In genomic region chr4:149665016-149665691, GRCm38 (mm10) we compare ENCODE assay signal across 17 mouse cellular contexts. TPM values are rescaled to one million over a fixed set of nuclear protein-coding genes. Genes with fewer than 3 reads are reported as not detected.
DNase-seq lines count a peak whose midpoint lies in the region; TF ChIP-seq lines count a peak whose summit lies in the region.
"Had no signal": no experiment of that assay in that cellular context is flagged by ENCODE, and none has a peak within 500 bp of the region (broad histone marks: within the 10 kb centered on the region; RNA-seq: fewer than 3 reads in every experiment).

No protein-coding gene starts in this region.

- WGBS in thymus, adult 2 months, result 9% methylated on average over 6 of the region's 6 CpGs
- WGBS in macrophage (ENCODE audit: missing documents), result 8% methylated on average over 6 of the region's 6 CpGs

- intact Hi-C loops in heart, postnatal 14 days (cut with DNase I), result no loop called here

- peaks cover 4% of the 10 kb centered on the region for H3K9me3 ChIP-seq in CH12.LX (replicated peaks; ENCODE audit: low read length)
- H3K9me3 ChIP-seq: embryonic facial prominence, embryonic 15.5 days; heart, embryonic 10.5 days; kidney, embryonic 15.5 days; limb, embryonic 10.5 days; liver, embryonic 15.5 days; neural tube, embryonic 15.5 days had no signal

- peak overlapping the region; percentile 64 for H3K4me2 ChIP-seq in CH12.LX (ENCODE audit: insufficient read depth, low read depth, poor library complexity, severe bottlenecking)
- H3K4me2 ChIP-seq: embryonic facial prominence, embryonic 15.5 days; kidney, embryonic 15.5 days; liver, embryonic 15.5 days; neural tube, embryonic 15.5 days had no signal

- TF ChIP-seq CTCF in thymus, adult 2 months (IDR thresholded peaks at IDR 0.05; ENCODE audit: borderline replicate concordance, control insufficient read depth, extremely low read depth, insufficient read depth, low read length, poor library complexity), result no peak
- TF ChIP-seq CTCF in CH12.LX (conservative IDR thresholded peaks at IDR 0.05 in 1 of 2, IDR thresholded peaks at IDR 0.05 in 1 of 2; ENCODE audit: low read depth in 2 of 2, low read length in 2 of 2), result no peak

- H3K9ac ChIP-seq in CH12.LX (ENCODE audit: insufficient read depth, low read depth), result peak overlapping the region; percentile 36; the same call in 1 of the 2 replicates
- H3K9ac ChIP-seq: embryonic facial prominence, embryonic 15.5 days; kidney, embryonic 15.5 days; liver, embryonic 15.5 days; neural tube, embryonic 15.5 days had no signal

- dilution Hi-C loops in CH12.LX (cut with MboI; ENCODE audit: extremely low pct_ligation_motif_present, extremely low pct_unique_long_range_greater_than_20kb, low sequenced_read_pairs), result no loop called here

- H3K79me2 ChIP-seq in CH12.LX (replicated peaks; ENCODE audit: control insufficient read depth, extremely low read depth, insufficient read depth, poor library complexity, severe bottlenecking) (peaks cover 38% of the 10 kb centered on the region), macrophage (ENCODE audit: inconsistent target) (peaks cover 79% of the 10 kb centered on the region)

- H3K36me3 ChIP-seq in thymus, adult 2 months (ENCODE audit: control insufficient read depth, insufficient read depth, low read length), result peaks cover 3% of the 10 kb centered on the region; the same call in 1 of the 2 replicates
- peaks cover 53 to 72% of the 10 kb centered on the region in 2 experiments for H3K36me3 ChIP-seq in CH12.LX (replicated peaks in 1 of 2; ENCODE audit: control insufficient read depth in 1 of 2, insufficient read depth in 1 of 2, low read length in 1 of 2)
- H3K36me3 ChIP-seq in macrophage (ENCODE audit: inconsistent target), result peaks cover 42% of the 10 kb centered on the region
- H3K36me3 ChIP-seq: embryonic facial prominence, embryonic 15.5 days; heart, embryonic 10.5 days; kidney, embryonic 15.5 days; limb, embryonic 10.5 days; liver, embryonic 15.5 days had no signal

- DNase-seq in thymus, adult 2 months, result no peak
- DNase-seq in thymus, postnatal 14 days, result no peak
- DNase-seq in CH12.LX (ENCODE audit: extremely low read depth), result peak; percentile 79
- DNase-seq in spleen, postnatal 36 days (ENCODE audit: low spot score in 2 of 2), result peak; percentile 58 to 70
- DNase-seq in heart, postnatal 14 days, result no peak
- DNase-seq in cerebellum, postnatal 4 days (ENCODE audit: low spot score in 2 of 2), result no peak
- no peak for DNase-seq in kidney, adult 8-10 months
- DNase-seq: cerebellum, adult 18-20 months; gastrocnemius, postnatal 25 days; heart, postnatal 36 days had no signal

- TF ChIP-seq RAD21 in CH12.LX (IDR thresholded peaks at IDR 0.05; ENCODE audit: low read depth, low read length), result no peak; the same call in 1 of the 2 replicates

- TF ChIP-seq EP300 in CH12.LX (IDR thresholded peaks at IDR 0.05; ENCODE audit: low read length), result peak; percentile 54; the same call in 1 of the 2 replicates

- H3K4me3 ChIP-seq in thymus, adult 2 months (ENCODE audit: control insufficient read depth, insufficient read depth, low read length), result no peak overlapping the region
- H3K4me3 ChIP-seq in CH12.LX (replicated peaks in 1 of 3; ENCODE audit: low read depth in 2 of 3, low read length in 2 of 3, poor library complexity in 1 of 3) (no peak overlapping the region), macrophage (ENCODE audit: inconsistent target) (no peak overlapping the region)
- H3K4me3 ChIP-seq: embryonic facial prominence, embryonic 15.5 days; heart, embryonic 10.5 days; kidney, embryonic 15.5 days; limb, embryonic 10.5 days; liver, embryonic 15.5 days; neural tube, embryonic 15.5 days had no signal

- H3K4me1 ChIP-seq in thymus, adult 2 months (replicated peaks; ENCODE audit: control insufficient read depth, insufficient read depth, low read length), result peaks cover 36% of the 10 kb centered on the region
- peaks cover 16 to 82% of the 10 kb centered on the region in 2 experiments for H3K4me1 ChIP-seq in CH12.LX (ENCODE audit: control insufficient read depth in 1 of 2, insufficient read depth in 2 of 2)
- H3K4me1 ChIP-seq: neural tube, embryonic 15.5 days had no signal

- in situ Hi-C loops in CH12.LX (cut with MboI; ENCODE audit: low pct_ligation_motif_present, low pct_unique_long_range_greater_than_20kb, low sequenced_read_pairs), result no loop called here

- no peaks in the 10 kb centered on the region for H3K27me3 ChIP-seq in thymus, adult 2 months (ENCODE audit: control insufficient read depth, insufficient read depth, low read length)
- H3K27me3 ChIP-seq in CH12.LX (replicated peaks), result no peaks in the 10 kb centered on the region
- H3K27me3 ChIP-seq: embryonic facial prominence, embryonic 15.5 days; kidney, embryonic 15.5 days; liver, embryonic 15.5 days; neural tube, embryonic 15.5 days had no signal

- peak overlapping the region; percentile 93 for H3K27ac ChIP-seq in thymus, adult 2 months (ENCODE audit: control insufficient read depth, insufficient read depth, low read length)
- H3K27ac ChIP-seq in CH12.LX (ENCODE audit: insufficient read depth, low read depth), result peak overlapping the region; percentile 91
- peak overlapping the region; percentile 5 for H3K27ac ChIP-seq in macrophage
- H3K27ac ChIP-seq: embryonic facial prominence, embryonic 15.5 days; heart, embryonic 10.5 days; kidney, embryonic 15.5 days; limb, embryonic 10.5 days; liver, embryonic 15.5 days; neural tube, embryonic 15.5 days had no signal

- TF ChIP-seq POLR2A in thymus, adult 2 months (IDR thresholded peaks at IDR 0.05; ENCODE audit: control insufficient read depth, extremely low read depth, insufficient read depth, low read length, poor library complexity), result no peak
- TF ChIP-seq POLR2A in CH12.LX (IDR thresholded peaks at IDR 0.05; ENCODE audit: low read depth, low read length), result 0 out of 2 replicates have a peak, but pooled peaks have one; percentile 18

TF ChIP-seq in CH12.LX, 34 proteins besides CTCF, POLR2A, EP300 and RAD21:
- TF ChIP-seq E2F4 (IDR thresholded peaks at IDR 0.05; ENCODE audit: insufficient replicate concordance, low read depth, low read length) (no peak), CHD1 (IDR thresholded peaks at IDR 0.05; ENCODE audit: low read depth, low read length) (0 out of 2 replicates have a peak, but pooled peaks have one; percentile 17), GABPA (IDR thresholded peaks at IDR 0.05; ENCODE audit: insufficient replicate concordance, low read depth, low read length) (no peak), TBP (conservative IDR thresholded peaks at IDR 0.05; ENCODE audit: low read depth, low read length) (0 out of 2 replicates have a peak, but pooled peaks have one; percentile 11), ETS1 (conservative IDR thresholded peaks at IDR 0.05; ENCODE audit: low read depth, low read length) (peak; percentile 79), ZNF384 (IDR thresholded peaks at IDR 0.05; ENCODE audit: low read depth, low read length) (0 out of 2 replicates have a peak, but pooled peaks have one; percentile 13), JUN (IDR thresholded peaks at IDR 0.05; ENCODE audit: insufficient read depth, low read depth, low read length) (no peak), HCFC1 (IDR thresholded peaks at IDR 0.05; ENCODE audit: low read depth, low read length) (no peak), MAZ (IDR thresholded peaks at IDR 0.05; ENCODE audit: low read depth, low read length) (peak; percentile 97), MEF2A (IDR thresholded peaks at IDR 0.05; ENCODE audit: borderline replicate concordance, low read depth, low read length) (peak; percentile 53), TCF12 (IDR thresholded peaks at IDR 0.05; ENCODE audit: low read depth, low read length) (peak; percentile 91), MAX (IDR thresholded peaks at IDR 0.05; ENCODE audit: low read length) (no peak), IRF4 (IDR thresholded peaks at IDR 0.05; ENCODE audit: low read depth, low read length) (peak; percentile 61), BHLHE40 (IDR thresholded peaks at IDR 0.05; ENCODE audit: low read depth, low read length) (peak; percentile 94), CHD2 (IDR thresholded peaks at IDR 0.05; ENCODE audit: low read length) (peak; percentile 71), MAFK (IDR thresholded peaks at IDR 0.05; ENCODE audit: insufficient replicate concordance, low read length) (no peak)
TF ChIP-seq in CH12.LX: peak in this region for 10.

RNA-seq across cellular contexts. Expression of gene Pik3cd, which starts 37.2 kb away (rescaled TPM):
- polyA plus RNA-seq in thymus, adult 2 months (2012; rRNA removed), result 106 and 120 TPM in 2 replicates
- total RNA-seq in CH12.LX (2012; rRNA removed) (84.0 and 95.0 TPM in 2 replicates), CH12.LX (2014; rRNA removed) (57.0 and 60.3 TPM in 2 replicates)
- polyA plus RNA-seq in CH12.LX (2012; ENCODE audit: insufficient read length, low read depth) (62.4 and 72.1 TPM in 2 replicates), macrophage (2018) (29.6 to 68.1 TPM (median 37.0 TPM) in 3 replicates)
- total RNA-seq in macrophage (2018; cell fraction: chromatin; rRNA removed), result 100 to 1,000 TPM in 19 of 26 experiments, 10 to 100 TPM in 7; 26.8 to 293 (median 161) TPM
- 100 to 1,000 TPM in 2 of 26 experiments, 10 to 100 TPM in 24; 31.2 to 108 (median 61.4) TPM for total RNA-seq in macrophage (2018; cell fraction: cytosol; rRNA removed)
- total RNA-seq in macrophage (2018; cell fraction: nucleus; rRNA removed), result 100 to 1,000 TPM in 18 of 26 experiments, 10 to 100 TPM in 8; 26.6 to 183 (median 124) TPM
- total RNA-seq in heart, postnatal 14 days (2021), result 1 to 10 TPM; 4.8 to 5.5 TPM

Comparison
In these comparisons a context has a peak if more than half of its experiments do, and no peak if none do; other contexts are left out.
1. DNase-seq: peak in CH12.LX (single experiment) and spleen, postnatal 36 days (2 of 2); none in thymus, adult 2 months (single experiment), thymus, postnatal 14 days (single experiment), heart, postnatal 14 days (0 of 2), cerebellum, postnatal 4 days (0 of 2) and kidney, adult 8-10 months (0 of 2).
2. H3K27ac ChIP-seq: peak in every context shown above with its lines; median percentile 93 in thymus, adult 2 months; 91 in CH12.LX; 5 in macrophage.